Mouse (Mus musculus): ENCODE results near the gene Zmynd12.

Gene Zmynd12

DNA sequence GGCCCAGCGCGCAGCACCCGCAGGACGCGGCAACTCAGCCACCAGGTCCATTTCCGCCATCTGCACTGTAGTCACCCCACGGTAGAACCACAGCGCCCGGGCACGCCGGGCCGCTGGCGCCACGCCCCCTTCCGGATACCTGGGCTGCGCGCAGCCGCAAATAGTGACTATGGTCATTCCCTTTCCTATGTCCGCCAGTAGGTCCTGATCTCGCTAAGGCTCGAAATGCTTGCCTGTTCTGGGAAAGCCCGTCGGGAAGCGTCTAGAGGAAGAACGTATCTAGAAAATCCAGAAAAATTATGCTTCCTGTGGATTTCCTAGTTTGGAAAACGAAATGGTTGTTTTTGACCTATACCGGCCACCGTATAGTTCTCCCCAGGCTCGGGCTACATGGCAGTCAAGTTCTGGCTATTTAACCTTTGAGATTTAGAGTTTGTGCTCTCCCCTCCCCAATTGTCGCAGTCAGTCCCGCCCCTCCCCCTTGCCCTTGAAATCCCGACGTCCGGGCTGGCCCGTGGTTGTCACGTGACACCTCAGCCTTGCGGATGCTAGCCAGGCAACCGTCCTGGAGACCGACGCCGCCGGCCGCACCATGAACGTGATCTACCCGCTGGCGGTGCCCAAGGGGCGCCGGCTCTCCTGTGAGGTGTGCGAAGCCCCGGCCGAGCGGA is at the start of gene Zmynd12, which contains the start of gene Ppcs:
TSS of gene Zmynd12 (plus strand) at position 521 of the 671 bp plus-strand sequence.
TSS of gene Ppcs (minus strand) at position 127 of the 671 bp plus-strand sequence.
- DNase-seq (ENCODE audit: low spot score in 2 of 2), result peak; percentile 80 to 87

DNA sequence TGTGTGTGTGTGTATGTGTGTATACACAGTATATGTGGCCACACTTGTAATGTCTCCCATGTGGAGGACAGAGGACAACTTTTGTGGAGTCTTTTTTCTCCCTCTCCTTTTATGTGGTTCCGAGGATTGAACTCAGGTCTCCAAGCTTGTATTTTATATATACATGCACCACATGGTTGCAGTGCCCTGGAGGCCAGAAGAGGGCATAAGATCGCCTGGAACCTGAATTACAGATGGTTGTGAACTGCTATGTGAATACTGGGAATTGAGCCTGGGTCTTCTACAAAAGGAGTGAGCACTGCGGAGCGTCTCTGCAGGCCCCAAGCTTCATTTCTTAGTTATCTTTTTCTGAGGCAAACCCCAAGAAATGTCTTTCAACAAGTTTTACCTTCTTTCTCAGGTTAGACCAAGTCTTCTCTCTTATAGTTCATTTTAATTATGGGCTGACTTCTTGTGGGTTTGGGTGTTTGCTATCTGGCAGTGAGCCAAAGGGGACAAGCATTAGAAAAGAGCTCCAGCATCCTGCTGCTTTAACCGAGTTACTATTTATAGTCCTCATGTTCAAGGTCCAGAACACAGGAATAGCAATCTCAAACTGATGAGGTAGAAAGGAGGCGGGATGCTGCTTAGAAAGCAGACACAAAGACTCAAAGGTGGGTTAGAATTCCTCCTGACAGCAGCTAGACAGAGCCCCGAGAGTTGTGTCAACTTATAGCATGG is 41.0 kb upstream of the Zmynd12 start:
- DNase-seq (ENCODE audit: low spot score in 2 of 2), result no peak

GRCm38 (mm10) chr4:119389184-119389583 is 33.4 kb upstream of the Zmynd12 start:
- DNase-seq (ENCODE audit: low spot score in 2 of 2), result no peak

GRCm38 (mm10) chr4:119390369-119390768 is 32.2 kb upstream of the Zmynd12 start:
- DNase-seq (ENCODE audit: low spot score in 2 of 2), result peak in 1 of 2 experiments; percentile 48

DNA sequence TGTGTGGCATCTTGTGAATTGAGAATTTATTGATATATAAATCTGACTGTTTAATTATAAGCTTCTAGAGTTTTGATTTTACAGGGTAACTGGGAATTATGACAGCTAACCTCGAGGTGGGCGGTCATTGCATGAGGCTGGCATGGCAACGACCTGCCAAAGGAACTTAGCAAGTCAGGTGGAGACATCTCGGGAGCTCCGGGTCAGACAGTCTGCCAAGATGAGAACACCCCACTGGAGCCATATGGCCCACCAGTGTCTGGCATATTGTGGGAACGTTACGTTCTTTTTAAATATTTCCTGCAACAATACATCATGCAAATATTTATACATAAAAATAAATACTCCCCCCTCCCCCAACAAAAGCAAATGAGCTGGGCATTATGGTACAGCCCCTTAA is 23.9 kb upstream of the Zmynd12 start:
- no peak for DNase-seq (ENCODE audit: low spot score in 2 of 2)

DNA sequence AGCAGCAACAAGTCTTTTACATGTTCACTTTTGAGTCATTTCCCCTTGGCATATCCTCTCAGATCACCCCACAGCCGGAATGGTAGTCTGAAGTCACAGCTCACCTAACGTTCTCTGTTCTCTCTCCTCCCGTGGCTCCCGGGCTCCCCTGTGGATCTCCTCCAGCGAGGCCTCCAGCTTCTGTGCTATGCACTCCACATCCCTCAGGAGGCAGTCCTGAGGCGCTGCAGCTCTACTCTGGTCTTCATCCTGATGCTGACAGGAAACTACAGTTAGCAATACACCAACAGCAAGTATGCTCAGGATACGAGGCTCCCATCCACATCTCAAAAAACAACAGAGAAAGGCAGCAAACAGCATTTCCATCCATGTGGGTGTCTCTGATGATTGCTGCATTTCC is 21.7 kb upstream of the Zmynd12 start:
- DNase-seq (ENCODE audit: low spot score in 2 of 2), result no peak

DNA sequence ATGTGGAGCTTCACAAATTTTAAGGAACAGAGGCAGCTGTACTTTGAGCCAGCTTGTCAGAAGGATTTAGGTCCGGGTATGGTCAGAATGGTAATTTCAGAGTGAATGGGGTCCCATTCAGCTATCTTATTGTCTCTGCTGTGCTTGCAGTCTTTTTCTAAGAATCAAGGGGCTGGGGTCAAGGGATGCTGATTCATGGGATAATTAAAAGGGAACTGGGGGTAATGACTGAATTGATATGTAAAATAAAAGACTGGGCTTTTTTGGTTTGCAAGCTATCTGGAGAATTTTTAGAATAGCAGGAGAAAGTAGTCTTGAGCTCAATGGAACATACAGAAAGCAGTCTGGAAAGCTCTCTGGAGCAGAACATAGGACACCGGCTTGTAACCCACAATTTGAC is 19.2 kb upstream of the Zmynd12 start:
- no peak for DNase-seq (ENCODE audit: low spot score in 2 of 2)

- peak; percentile 52 to 66 for DNase-seq (ENCODE audit: low spot score in 2 of 2)
Measured at GRCm38 (mm10) chr4:119411877-119412650, 10.6 kb upstream of the Zmynd12 start.

DNA sequence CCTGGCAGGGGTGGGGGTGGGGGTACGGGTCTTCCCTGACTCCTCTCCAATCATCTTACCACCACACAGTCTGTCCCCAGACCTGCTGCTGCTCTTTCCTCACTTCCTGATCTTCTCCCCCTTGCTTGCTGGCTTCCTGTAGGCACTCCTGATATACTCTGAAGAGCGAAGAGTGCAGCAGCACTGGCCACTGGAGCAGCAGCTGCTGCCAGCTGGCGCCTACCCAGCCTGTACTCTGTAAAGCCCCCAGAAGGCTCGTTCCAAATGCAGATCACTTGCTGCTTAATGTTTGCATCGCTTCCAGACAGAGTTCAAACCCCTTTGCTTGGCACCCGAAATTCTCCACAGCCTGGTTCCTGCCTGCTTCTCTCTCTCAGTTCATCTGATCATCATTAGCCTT is 9.8 kb upstream of the Zmynd12 start:
- peak in 1 of 2 experiments; percentile 19 for DNase-seq (ENCODE audit: low spot score in 2 of 2)

- DNase-seq (ENCODE audit: low spot score in 2 of 2), result peak; percentile 87 to 88
Measured at GRCm38 (mm10) chr4:119415072-119415753, 7.4 kb upstream of the Zmynd12 start, which contains the start of gene Ccdc30. Gene Ccdc30, minus strand, starts transcription at chr4:119415521.

- DNase-seq (ENCODE audit: low spot score in 2 of 2), result no peak
Measured at GRCm38 (mm10) chr4:119417270-119417669, 5.3 kb upstream of the Zmynd12 start.

GRCm38 (mm10) chr4:119417894-119418293 is 4.7 kb upstream of the Zmynd12 start:
- DNase-seq (ENCODE audit: low spot score in 2 of 2), result no peak

- no peak for DNase-seq (ENCODE audit: low spot score in 2 of 2)
Measured at GRCm38 (mm10) chr4:119421191-119421590, 1.4 kb upstream of the Zmynd12 start.

DNA sequence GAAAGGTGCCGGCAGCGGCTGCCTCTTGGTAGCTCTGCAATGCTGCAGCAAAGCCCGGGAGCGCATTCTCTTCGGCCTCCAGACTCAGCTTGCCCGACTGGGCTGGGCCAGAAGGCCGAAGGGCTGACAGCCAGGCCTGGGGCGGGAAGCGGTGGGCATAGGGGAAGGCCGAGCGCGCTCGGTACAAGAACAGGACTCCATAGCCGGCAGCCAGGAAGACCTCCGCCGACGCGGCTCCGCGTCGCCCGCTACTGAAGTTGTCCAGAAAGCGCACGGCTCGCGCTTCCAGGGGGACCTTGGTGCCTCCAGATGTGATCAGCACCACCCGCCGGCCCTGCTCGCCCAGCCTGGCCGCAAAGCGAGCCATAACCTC is 707 bp upstream of the Zmynd12 start:
- peak in 1 of 2 experiments; percentile 30 for DNase-seq (ENCODE audit: low spot score in 2 of 2)

- DNase-seq (ENCODE audit: low spot score in 2 of 2), result no peak
Measured at GRCm38 (mm10) chr4:119425077-119425476, 2.5 kb downstream of the Zmynd12 start.

- DNase-seq (ENCODE audit: low spot score in 2 of 2), result no peak
Measured at GRCm38 (mm10) chr4:119425601-119426000, 3.0 kb downstream of the Zmynd12 start.

DNA sequence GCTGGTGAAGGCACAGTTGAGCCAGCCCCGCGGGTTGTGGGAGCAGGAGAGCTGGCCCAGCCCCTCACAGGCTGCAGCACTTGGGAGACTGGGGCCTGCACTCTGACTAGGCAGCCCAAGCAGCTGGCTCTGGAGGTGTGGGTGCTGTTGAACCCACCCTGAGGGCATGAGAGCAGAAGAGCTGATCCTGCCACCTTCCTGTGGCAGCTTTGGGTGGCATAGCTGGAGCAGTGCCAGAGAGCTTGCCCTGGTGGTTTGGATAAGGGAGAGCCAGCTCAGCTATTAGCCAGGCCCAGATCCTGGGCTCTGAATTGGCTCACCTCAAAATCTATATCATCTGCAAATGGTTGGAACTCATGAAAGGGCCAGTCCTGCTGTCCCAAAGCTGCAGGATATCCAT is 5.1 kb downstream of the Zmynd12 start:
- no peak for DNase-seq (ENCODE audit: low spot score in 2 of 2)

DNA sequence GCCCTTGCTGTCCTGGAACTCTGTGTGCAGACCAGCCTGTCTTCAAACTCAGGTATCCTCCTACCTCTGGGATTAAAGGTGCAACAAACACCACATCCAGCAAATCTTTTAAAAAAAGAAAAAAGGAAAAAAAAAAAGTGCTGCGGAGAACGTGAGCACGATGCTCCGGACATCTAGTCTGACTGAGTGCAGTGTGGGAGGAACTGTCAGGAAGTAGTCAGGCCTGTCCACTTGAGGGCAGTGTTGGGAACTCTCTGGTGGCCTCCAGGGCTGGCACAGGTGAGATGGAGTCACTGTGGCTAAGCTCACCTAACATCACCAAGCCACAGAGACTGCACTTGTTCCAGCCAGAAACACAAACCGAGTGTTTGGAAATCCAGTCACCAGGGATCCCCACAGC is 8.1 kb downstream of the Zmynd12 start:
- peak; percentile 31 to 53 for DNase-seq (ENCODE audit: low spot score in 2 of 2)

DNA sequence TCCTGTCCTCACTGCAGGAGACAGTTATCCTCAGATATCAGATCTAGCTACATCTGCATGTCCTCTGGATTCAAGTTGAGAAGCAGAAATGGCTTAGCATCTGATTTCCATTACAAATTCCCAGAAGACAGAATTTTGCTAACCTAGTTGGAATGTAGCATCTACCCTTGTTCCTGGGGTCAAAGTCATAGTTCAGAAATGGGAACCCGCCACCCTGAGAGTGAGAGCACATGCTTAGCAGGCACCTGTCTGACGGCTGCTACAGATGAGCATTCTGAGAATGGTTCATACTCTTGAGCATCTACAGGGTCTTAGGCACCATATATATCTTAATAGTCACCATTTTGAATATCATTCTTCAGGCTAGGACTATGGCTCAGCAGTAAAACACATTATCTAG is 15.3 kb downstream of the Zmynd12 start:
- no peak for DNase-seq (ENCODE audit: low spot score in 2 of 2)

GRCm38 (mm10) chr4:119441836-119442235 is 19.2 kb downstream of the Zmynd12 start:
- DNase-seq (ENCODE audit: low spot score in 2 of 2), result no peak

GRCm38 (mm10) chr4:119442539-119442938 is 19.9 kb downstream of the Zmynd12 start:
- DNase-seq (ENCODE audit: low spot score in 2 of 2), result no peak

GRCm38 (mm10) chr4:119447261-119447660 is 24.6 kb downstream of the Zmynd12 start:
- DNase-seq (ENCODE audit: low spot score in 2 of 2), result no peak
